Mouse (Mus musculus) embryonic facial prominence, embryonic 11.5 days (tissue): ENCODE measurements around the gene Tpd52l2. TPM values are rescaled to one million over a fixed set of nuclear protein-coding genes. Genes with fewer than 3 reads are reported as not detected.
"Not testable (repeated sequence)": the region's sequence is repeated elsewhere in the genome, so short reads cannot be mapped to it uniquely, and the experiment has no call there.

Experiments used
- ATAC-seq: fragments of 200-750 bp; cut with Nextera tagmentation; replicated peaks from 2 replicates; pipeline ENCODE4 v1.8.0; 2017; ENCODE audit warnings: low read depth; ENCODE audit not compliant: insufficient number of reproducible peaks, low FRiP score, low TSS enrichment
- DNase-seq: peaks from one replicate; pipeline ENCODE4 v3.0.0-alpha.2; 2015; ENCODE audit warnings: low spot score
- H3K27ac ChIP-seq: fragments of 300-500 bp; sonication (generic); replicated peaks from 2 replicates; pipeline ENCODE4 v1.5.1; 2014; ENCODE audit warnings: mild to moderate bottlenecking, low read depth, low read length, control low read depth
- H3K27me3 ChIP-seq: fragments of 300-500 bp; sonication (generic); 2 replicates; pipeline ENCODE4 v1.6.1; 2014; ENCODE audit warnings: mild to moderate bottlenecking, low read length, moderate library complexity, mixed read lengths; ENCODE audit not compliant: control insufficient read depth, insufficient read depth
- H3K36me3 ChIP-seq: fragments of 300-500 bp; sonication (generic); replicated peaks from 2 replicates; pipeline ENCODE4 v1.6.1; 2014; ENCODE audit warnings: low read depth, mild to moderate bottlenecking, low read length, moderate library complexity, mixed read lengths; ENCODE audit not compliant: control insufficient read depth, insufficient read depth
- H3K4me1 ChIP-seq: fragments of 300-500 bp; sonication (generic); 2 replicates; pipeline ENCODE4 v1.6.1; 2014; ENCODE audit warnings: low read length, mixed read lengths; ENCODE audit not compliant: control insufficient read depth, insufficient read depth
- H3K4me2 ChIP-seq: fragments of 300-500 bp; sonication (generic); 2 replicates; pipeline ENCODE4 v1.6.1; 2014; ENCODE audit warnings: low read depth, mild to moderate bottlenecking, control low read depth, low read length, moderate library complexity
- H3K4me3 ChIP-seq: fragments of 300-500 bp; sonication (generic); 2 replicates; pipeline ENCODE4 v1.5.1; 2014; ENCODE audit warnings: low read depth, low read length, control low read depth
- H3K9ac ChIP-seq: fragments of 300-500 bp; sonication (generic); replicated peaks from 2 replicates; pipeline ENCODE4 v1.6.1; 2014; ENCODE audit warnings: mild to moderate bottlenecking, control low read depth, low read length
- H3K9me3 ChIP-seq: fragments of 300-500 bp; sonication (generic); replicated peaks from 2 replicates; pipeline ENCODE4 v1.6.1; 2016; ENCODE audit warnings: mild to moderate bottlenecking, low read length, inconsistent platforms, mixed read lengths; ENCODE audit not compliant: control insufficient read depth
- WGBS: fragments of 180-500 bp; shearing (Covaris S2); extraction: QIAGEN DNeasy Blood & Tissue Kit; methylation state at CpG from one replicate; pipeline ENCODE4 v1.1.7; 2014; 5-methylcytosine and 5-hydroxymethylcytosine counted together
- polyA plus RNA-seq: library from polyadenylated mRNA; unstranded; fragments of >200 nt; fragmentation: Nextera tagmentation; extraction: Ambion mirVana; gene quantifications from 2 replicates; pipeline ENCODE4 v1.2.1, GENCODE M21; 2014

The Tpd52l2 gene
- polyA plus RNA-seq, 1 experiment from 2014 or later = 169 TPM

GRCm38 (mm10) chr2:181492206-181492605 is 4.7 kb upstream of the Tpd52l2 start:
- 56% methylated on average over 3 of the region's 3 CpGs for WGBS
- H3K27ac ChIP-seq = no peak overlapping the region
- no peaks in the 10 kb centered on the region for H3K9me3 ChIP-seq
- DNase-seq (no peak), ATAC-seq (no peak)
- no peak overlapping the region for H3K9ac ChIP-seq
- H3K4me3 ChIP-seq = no peak overlapping the region
- no peaks in the 10 kb centered on the region for H3K27me3 ChIP-seq
- H3K36me3 ChIP-seq = no peaks in the 10 kb centered on the region
- no peaks in the 10 kb centered on the region; the same call in 1 of the 2 replicates for H3K4me1 ChIP-seq
- no peak overlapping the region for H3K4me2 ChIP-seq

- Histone ChIP-seq H3K27ac (no peak within 1 kb of the TSS), H3K27me3 (no peaks in the 10 kb centered on the region), H3K4me3 (no peak within 1 kb of the TSS), H3K9ac (no peak within 1 kb of the TSS), H3K4me1 (no peaks in the 10 kb centered on the region; the same call in 1 of the 2 replicates), H3K4me2 (no peak within 1 kb of the TSS), H3K9me3 (no peaks in the 10 kb centered on the region), H3K36me3 (no peaks in the 10 kb centered on the region)
- no peak for ATAC-seq
- 84% methylated on average over 31 of the region's 31 CpGs for WGBS
- DNase-seq = no peak
Measured at GRCm38 (mm10) chr2:181493156-181493927, 3.6 kb upstream of the Tpd52l2 start, which contains the start of gene Abhd16b. TSS of gene Abhd16b (plus strand) at chr2:181493206.

GRCm38 (mm10) chr2:181494266-181494945 is 2.5 kb upstream of the Tpd52l2 start:
- WGBS = 81% methylated on average over 26 of the region's 26 CpGs
- no peak for ATAC-seq

GRCm38 (mm10) chr2:181495845-181496244 is 1.1 kb upstream of the Tpd52l2 start:
- not testable (repeated sequence) for H3K36me3 ChIP-seq, H3K9ac ChIP-seq, H3K4me2 ChIP-seq, H3K27ac ChIP-seq, H3K27me3 ChIP-seq, DNase-seq, H3K9me3 ChIP-seq, H3K4me1 ChIP-seq, ATAC-seq, H3K4me3 ChIP-seq
- WGBS = 56% methylated on average over 8 of the region's 8 CpGs

More at GRCm38 (mm10) chr2:181494266-181494945, 2.5 kb upstream of the Tpd52l2 start:
- Histone ChIP-seq H3K4me3 (no peak overlapping the region), H3K27ac (no peak overlapping the region), H3K9me3 (no peaks in the 10 kb centered on the region), H3K36me3 (no peaks in the 10 kb centered on the region), H3K27me3 (no peaks in the 10 kb centered on the region), H3K4me2 (no peak overlapping the region), H3K4me1 (no peaks in the 10 kb centered on the region; the same call in 1 of the 2 replicates), H3K9ac (no peak overlapping the region)
- DNase-seq = no peak

- peak overlapping the region; percentile 54 for H3K4me3 ChIP-seq
- 18% methylated on average over 8 of the region's 8 CpGs for WGBS
Measured at GRCm38 (mm10) chr2:181496281-181496680, 661 bp upstream of the Tpd52l2 start.

GRCm38 (mm10) chr2:181497548-181497875 is 570 bp downstream of the Tpd52l2 start:
- ATAC-seq (peak; percentile 64), DNase-seq (peak; percentile 70)
- peak overlapping the region; percentile 65 for H3K27ac ChIP-seq
- H3K36me3 ChIP-seq = peaks cover 2% of the 10 kb centered on the region
- peak overlapping the region; percentile 76 for H3K9ac ChIP-seq
- no peaks in the 10 kb centered on the region; the same call in 1 of the 2 replicates for H3K4me1 ChIP-seq
- peak overlapping the region; percentile 54 for H3K4me3 ChIP-seq
- 0% methylated on average over 12 of the region's 12 CpGs for WGBS
- peak overlapping the region; percentile 66 for H3K4me2 ChIP-seq
- no peaks in the 10 kb centered on the region for H3K27me3 ChIP-seq
- H3K9me3 ChIP-seq = no peaks in the 10 kb centered on the region

More at GRCm38 (mm10) chr2:181496281-181496680, 661 bp upstream of the Tpd52l2 start:
- Histone ChIP-seq H3K27me3 (no peaks in the 10 kb centered on the region), H3K9me3 (no peaks in the 10 kb centered on the region), H3K4me1 (no peaks in the 10 kb centered on the region; the same call in 1 of the 2 replicates), H3K9ac (peak overlapping the region; percentile 51), H3K4me2 (peak overlapping the region; percentile 69), H3K27ac (0 out of 2 replicates have a peak overlapping the region, but pooled peaks have one; percentile 20), H3K36me3 (no peaks in the 10 kb centered on the region)
- ATAC-seq (peak; percentile 64), DNase-seq (peak; percentile 77)

GRCm38 (mm10) chr2:181498644-181499043 is 1.7 kb downstream of the Tpd52l2 start:
- WGBS = 74% methylated on average over 4 of the region's 4 CpGs

GRCm38 (mm10) chr2:181509191-181509590 is 12.2 kb downstream of the Tpd52l2 start:
- H3K4me1 ChIP-seq = no peaks in the 10 kb centered on the region
- H3K9me3 ChIP-seq = no peaks in the 10 kb centered on the region
- no peak overlapping the region for H3K4me2 ChIP-seq
- no peaks in the 10 kb centered on the region for H3K27me3 ChIP-seq
- H3K27ac ChIP-seq = no peak overlapping the region
- WGBS = 96% methylated on average over 2 of the region's 2 CpGs
- peaks cover 9% of the 10 kb centered on the region for H3K36me3 ChIP-seq
- DNase-seq (no peak), ATAC-seq (no peak)
- no peak overlapping the region for H3K9ac ChIP-seq
- no peak overlapping the region for H3K4me3 ChIP-seq

More at GRCm38 (mm10) chr2:181498644-181499043, 1.7 kb downstream of the Tpd52l2 start:
- DNase-seq (no peak), ATAC-seq (no peak)
- H3K27me3 ChIP-seq = no peaks in the 10 kb centered on the region
- H3K36me3 ChIP-seq = peaks cover 2% of the 10 kb centered on the region
- H3K4me2 ChIP-seq = no peak overlapping the region
- no peak overlapping the region for H3K27ac ChIP-seq
- H3K4me3 ChIP-seq = no peak overlapping the region
- no peaks in the 10 kb centered on the region; the same call in 1 of the 2 replicates for H3K4me1 ChIP-seq
- no peaks in the 10 kb centered on the region for H3K9me3 ChIP-seq
- H3K9ac ChIP-seq = no peak overlapping the region
